Mouse (Mus musculus) mouse trophoblast stem cell (cell line): ENCODE data around the gene Lpin2.

Experiments used
- in situ Hi-C, 2 experiments: fragments of 300-500 bp; cut with MseI, MboI; formaldehyde crosslinking; loops; 2 replicates in 1 of 2; 3 replicates in 1 of 2; pipeline ENCODE4 v1.15.1; 2025

Lpin2 gene

DNA sequence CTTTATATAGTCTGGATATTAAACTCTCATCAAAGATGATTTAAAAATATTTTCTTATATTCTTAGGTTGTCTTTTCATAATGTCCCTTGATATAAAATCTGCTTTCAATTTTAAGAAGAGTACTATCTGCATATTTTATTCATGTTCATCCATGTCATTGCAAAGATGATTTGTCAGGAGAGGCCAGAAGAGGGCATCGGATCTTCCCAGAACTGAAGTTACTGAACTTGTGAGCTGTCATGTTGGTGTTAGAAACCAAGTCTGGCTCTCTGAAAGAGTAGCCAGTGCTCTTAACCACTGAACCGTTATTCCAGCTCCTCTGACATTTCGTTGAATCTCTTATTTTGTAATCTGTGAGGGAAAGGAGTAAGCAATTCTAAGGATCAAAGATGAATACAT, 17.0 kb downstream of the Lpin2 start:
- in situ Hi-C loops = loop anchor here (10.0 kb wide), 2 partner anchors 115 to 135 kb away; no protein-coding TSS in a partner anchor

DNA sequence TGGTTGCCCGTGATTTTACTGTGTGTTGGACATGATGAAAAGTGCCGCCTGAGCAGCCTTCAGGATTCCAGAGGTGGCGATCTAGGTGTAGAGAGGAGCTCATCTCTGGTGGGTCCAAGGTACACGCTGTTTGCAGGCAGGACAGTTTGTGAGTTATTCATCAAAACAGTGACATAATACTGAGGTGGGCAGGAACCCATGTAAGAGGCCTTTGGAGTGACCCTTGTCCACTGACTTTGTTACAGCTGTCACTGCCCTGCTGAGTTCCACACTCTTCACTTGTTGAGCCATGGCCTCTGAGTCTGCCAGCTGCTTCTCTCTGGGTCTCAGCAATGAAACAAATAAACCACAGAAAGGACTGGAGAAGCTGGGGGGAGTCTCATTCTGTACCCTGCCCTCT, 19.8 kb downstream of the Lpin2 start:
- in situ Hi-C loops = no loop called here

DNA sequence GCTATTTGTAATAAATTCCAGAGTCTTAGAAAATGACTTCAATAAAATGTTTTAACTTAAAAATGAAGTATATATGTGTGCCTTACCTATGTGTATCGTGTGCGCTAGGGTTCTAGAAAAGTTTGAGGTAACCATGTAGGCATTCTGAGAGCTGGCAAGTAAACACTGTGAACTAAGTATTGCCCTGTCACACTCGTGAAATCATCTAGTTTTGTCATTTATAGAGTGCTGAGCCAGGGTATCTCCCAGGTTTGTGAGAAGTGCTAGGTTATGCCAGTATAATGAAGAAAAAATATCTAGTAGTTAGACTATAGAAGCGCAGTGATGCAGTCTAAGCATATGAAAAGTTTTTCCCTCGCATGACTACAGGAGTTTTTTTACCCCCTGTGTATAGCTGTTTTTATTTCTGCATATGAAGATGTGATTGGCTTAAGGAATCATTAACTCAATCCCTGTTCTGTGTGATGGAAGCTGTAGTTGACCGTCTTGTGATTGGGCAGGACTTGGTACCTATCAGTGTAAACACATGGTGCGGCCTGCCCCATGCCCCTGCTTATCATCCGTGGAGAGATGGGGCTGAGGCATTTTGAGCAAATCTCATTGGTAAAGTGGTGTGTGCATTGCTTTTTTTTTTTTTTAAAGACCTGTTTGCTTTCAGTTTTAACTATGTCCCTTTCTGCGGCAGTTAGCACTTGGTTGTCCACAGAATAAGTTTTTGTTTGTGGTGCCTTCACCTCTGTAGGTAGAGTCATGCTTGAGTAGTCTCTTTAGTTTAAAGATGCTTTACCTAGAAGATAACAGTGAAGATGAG, 21.8 kb downstream of the Lpin2 start:
- in situ Hi-C loops = no loop called here

DNA sequence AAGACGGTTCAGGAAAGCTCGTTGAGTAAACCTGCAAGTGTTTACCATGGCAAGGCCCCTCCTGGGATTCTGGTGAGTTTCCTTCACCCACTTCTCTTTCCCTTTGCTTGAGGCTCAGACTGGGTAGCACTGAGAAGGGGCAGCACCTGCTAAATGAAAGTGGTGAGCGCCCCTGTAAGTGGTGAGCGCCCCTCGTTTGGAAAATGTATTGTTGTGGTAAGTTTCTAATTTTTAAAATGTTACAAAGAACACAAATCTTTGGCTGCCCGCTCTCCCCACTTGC, 22.4 kb downstream of the Lpin2 start:
- in situ Hi-C loops = no loop called here

DNA sequence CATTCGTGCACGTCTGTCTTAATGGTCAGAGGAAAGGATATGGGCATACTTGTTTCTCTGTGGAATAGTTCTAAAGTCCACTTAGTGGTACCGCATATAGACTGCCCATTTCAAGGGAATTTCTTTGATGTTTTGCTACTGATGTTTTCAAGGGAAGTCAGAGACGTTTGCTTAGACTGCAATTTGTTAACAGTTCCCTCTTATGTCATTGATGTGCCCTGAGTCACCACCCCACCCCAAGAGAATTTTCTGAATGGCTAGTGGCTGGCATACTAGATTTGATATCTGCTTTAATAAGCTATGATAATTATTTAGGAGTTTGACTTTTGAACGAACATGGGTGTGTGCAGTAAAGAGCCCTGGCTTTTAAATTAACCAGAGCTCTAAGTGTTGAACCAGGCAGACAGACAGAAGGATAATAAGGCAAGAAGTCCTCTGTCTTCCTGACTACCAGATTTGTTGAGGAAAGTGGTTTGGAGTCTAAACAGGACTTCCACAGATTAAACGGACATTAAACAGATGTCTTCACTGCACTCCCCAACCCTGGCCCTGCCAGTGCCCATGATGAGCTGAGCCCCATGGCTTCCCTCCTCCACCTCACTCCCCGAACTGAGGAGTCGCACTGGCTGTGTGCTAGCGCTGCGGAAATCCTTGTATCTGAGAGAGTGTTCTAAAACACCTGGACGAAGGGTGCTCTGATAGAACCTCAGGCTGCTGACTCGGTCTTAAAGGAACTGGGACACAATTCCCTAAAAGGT, 24.0 kb downstream of the Lpin2 start:
- in situ Hi-C loops = no loop called here

DNA sequence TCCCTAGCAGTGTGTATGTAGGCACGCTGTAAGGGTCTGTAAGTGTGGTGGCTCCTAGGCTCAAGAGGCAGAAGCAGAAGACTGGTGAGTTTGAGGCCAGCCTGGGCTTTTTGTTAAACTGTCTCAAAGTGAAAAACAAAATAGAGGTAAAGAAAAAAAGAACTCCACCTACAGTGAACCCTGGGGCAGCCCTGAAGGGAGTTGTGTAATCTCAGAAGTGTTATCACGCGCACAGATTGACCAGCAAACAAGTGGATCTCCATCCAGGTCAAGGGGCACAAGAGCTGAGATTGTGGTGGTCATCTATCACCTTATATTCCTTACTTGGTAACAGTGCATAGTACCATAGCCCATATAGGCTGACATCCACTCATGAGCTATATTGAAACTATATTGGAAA, 24.9 kb downstream of the Lpin2 start:
- in situ Hi-C loops = no loop called here

DNA sequence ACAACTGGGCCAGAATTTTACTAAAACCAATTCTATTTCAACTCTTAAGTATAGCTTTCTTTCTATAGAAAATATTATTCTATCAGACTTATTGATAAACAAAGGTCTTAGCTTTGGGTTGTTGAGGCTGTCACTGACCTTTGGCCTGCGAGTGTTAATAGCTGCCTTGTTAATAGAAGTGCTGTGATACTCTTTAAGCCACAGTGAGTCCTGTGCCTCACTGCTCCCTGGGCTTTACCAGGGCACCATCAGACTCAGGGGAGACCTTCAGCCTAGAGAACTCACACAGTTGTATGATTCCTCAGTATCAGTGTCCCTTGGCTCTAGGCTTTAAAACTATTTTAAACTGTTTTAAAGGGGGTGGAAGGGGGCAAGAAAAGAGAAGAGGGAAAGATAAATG, 26.0 kb downstream of the Lpin2 start:
- in situ Hi-C loops = no loop called here

DNA sequence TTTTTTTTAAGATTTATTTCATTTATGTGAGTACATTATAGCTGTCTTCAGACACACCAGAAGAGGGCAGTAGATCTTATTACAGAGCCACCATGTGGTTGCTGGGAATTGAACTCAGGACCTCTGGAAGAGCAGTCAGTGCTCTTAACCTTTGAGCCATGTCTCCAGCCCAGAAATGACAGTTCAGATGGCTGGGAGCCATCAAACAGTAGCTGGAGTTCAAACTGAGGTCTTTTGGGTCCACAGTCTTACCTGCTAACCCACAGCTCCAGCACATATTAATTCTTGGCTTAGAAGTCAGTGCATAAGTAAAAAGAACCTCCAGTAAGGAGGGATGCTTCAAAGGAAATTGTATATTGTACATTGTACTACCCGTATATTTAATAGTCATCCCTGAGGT, 26.6 kb downstream of the Lpin2 start:
- in situ Hi-C loops = no loop called here

DNA sequence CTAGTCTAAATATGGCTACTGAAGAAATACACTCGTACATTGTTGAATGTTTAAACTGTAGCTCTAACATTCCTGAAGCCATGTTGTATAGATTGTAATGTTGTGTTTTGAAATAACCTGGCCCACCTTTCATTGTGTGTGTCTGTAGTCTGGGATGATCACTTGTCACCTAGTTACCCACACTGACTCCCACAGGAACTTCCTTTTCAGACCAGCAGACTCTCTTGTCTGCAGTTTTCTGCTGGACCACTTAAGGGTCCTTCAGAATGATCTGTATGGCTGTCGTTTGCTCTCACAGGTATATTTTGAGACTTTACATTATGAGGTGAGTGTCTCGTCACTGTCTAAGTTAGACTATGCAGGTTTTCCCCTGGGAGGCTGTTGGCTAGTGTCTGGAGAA, 27.6 kb downstream of the Lpin2 start:
- in situ Hi-C loops = no loop called here

DNA sequence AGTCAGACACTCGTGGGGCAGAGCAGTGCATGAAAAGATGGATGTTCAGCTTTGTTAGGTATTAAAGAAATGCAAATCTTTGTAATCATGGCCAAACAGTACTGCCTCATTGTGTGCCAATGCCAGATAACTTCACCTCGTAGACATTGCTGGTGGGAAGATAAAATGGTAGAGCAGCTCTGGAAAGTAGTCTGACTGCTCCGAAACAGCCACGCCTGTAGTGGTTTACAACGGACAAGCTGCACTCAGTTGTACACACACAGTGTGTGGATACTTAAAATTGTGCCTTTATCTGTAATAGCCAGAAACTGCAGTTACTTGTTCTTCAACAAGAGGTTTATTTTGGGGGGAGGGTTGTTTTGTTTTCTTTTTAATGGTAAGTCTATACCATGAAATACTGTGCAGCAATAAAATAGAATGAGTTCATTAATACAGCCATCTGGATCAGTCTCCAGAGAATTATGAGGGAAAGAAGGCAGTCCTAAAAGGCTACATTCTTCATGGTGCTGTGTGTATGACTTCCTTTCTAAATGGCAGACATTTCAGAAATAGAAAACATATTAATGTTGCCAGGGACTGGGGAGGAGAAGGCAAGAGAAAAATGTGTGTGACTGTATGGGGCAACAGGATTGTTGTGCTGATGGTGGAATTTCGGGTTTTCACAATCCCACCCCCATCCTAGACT, 29.7 kb downstream of the Lpin2 start:
- in situ Hi-C loops = no loop called here

DNA sequence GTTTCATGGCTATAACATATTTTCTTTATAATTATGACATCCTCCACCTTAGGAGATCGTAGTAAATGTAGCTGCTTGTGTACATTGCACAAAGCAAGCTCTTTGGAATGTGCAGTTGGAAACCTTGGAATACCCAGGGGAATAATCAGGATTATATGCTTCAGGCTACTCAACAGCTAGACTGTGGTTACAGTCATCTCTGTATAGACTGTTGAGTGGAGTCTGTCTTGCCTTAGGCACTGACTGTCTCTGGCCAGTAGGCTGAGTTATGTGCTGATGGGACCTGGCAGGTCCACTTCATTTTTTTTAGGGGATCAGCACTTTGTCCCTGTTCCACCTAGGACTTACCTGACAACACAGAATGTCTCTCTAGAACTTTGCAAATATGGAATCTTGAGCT, 31.3 kb downstream of the Lpin2 start:
- in situ Hi-C loops = no loop called here

DNA sequence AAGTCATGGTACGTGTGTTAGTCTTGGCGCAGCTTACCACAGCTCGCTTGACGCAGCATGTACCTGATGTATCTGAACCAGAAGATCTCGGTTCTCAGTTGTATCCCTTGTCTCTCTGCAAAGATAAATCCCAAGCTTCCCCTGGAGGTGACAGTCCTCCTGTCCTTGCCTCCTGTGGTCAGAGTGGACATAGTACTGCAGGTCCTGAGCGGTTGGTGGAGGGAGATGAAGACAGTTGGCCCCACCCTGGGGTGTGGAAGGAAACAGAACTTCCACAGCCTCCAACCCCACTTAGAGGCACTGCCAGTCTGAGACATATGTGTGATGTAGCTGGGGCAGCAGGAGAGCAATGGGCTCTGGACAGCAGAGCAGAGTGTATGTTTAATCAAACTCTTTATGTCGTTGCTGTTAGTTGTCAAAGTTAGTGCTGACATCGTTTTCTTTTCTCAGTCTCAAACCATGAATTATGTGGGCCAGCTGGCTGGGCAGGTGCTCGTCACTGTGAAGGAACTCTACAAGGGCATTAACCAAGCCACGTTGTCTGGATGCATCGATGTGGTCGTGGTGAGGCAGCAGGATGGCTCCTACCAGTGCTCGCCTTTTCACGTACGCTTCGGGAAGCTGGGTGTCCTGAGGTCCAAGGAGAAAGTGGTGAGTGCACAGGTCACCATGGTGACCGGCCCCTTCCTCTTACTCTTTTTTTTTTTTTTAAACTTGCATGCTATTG, 32.3 kb downstream of the Lpin2 start:
- in situ Hi-C loops = no loop called here

DNA sequence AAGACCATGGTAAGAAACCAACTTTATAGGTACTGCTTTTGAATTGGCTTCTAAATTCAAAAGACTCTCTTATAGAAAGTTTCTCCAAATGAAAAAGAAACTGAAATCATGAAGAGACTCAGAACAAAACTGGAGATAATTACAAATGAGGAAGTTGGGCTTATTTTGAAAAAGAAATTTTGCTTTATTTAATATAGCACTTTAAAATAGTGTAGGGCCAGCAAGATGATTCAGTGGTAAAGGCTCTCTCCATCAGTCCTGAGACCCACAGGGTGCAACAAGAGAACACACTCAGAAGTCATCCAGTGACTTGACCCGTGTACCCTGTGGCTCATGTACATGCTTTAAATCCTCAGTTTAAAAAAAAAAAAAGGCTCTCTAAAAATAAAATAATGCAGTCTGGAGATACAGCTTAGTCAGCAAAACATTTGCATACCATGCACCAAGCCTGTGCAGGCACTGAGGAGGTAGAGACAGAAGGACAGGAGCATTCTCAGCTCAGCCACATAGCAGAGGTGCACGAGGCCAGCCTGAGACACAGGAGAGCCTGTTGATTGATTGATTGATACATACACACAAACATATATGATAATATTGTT, 33.0 kb downstream of the Lpin2 start:
- in situ Hi-C loops = no loop called here

DNA sequence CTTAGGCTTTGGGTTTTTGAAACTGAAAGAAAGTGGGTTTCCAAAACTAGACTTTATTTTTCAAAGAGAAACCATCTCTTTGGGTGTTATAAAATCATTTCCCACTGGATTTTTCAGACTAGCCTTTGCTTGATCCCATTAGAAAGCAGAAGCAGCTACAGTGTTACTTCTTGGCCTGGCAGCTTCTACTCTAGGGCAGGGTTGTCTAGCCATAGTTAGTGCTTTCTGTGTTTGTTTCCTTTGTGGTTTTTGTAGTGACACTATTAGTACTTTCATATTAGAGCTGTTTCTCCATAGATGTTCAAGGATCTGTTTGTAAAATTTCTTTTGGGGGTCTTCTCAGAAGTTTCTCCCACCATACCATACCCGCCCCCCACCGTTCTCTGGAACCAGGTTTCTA, 33.9 kb downstream of the Lpin2 start:
- in situ Hi-C loops = no loop called here

DNA sequence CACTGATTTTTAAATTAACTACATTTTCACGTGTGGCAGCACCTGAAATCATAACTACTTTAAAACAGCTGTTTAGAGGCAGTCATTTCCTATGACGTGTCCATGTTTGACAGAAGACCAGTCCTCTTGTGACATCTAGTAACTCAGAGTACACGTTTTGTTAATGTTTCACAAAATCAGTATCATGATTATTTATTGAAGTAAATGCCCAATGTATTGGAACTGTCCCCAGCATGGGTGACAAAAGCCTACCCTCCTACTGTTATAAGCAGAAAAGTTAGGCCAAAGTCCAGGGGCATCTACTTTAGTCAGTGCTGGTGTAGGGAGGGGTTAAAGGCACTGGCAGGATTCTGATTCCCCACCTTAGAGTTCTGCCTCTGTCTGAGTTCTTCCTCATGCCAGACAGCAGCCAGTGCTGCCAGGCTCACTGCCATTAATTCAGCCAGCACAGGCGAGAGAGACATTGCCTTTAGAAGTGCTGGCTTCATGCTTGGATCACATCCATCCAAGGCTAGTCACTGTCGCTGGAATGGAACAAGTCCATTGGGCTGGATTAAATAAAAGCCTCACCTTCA, 34.8 kb downstream of the Lpin2 start:
- in situ Hi-C loops = no loop called here

DNA sequence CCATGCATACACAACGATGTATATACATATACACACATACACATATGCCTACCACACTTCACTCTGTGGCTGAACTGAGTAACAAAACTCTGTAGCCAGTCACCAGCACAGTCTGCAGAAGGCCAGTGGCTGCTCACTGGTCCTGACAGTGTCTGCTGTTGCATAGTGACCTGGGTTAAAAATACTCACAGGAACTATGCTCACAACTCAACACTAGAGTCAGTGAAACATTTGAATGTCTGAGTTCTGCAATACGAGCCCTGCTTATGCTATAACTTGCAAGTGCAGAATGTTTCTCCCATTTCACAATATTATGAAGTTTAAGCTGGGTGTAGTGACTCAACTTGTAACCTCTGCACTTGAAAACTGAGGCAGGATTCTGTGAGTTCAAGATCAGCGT, 39.0 kb downstream of the Lpin2 start:
- in situ Hi-C loops = no loop called here

DNA sequence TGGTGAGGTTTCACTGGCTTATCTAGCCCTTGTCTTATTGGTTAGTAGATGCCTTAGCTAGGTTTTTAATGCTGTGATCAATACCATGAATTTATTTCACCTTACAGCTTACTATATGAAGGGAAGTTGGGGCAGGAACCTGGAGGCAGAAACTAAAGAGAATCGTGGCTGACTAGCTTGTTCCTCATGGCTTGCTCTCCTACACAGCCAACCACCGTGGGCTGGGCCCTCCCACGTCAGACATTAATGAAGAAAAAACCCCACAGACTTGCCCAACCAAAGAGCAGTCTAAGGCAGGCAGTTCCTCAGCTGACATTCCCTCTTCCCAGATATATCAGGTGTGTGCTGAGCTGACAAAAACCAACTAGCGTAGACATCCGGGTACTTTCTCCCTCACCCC, 41.3 kb downstream of the Lpin2 start:
- in situ Hi-C loops = no loop called here

DNA sequence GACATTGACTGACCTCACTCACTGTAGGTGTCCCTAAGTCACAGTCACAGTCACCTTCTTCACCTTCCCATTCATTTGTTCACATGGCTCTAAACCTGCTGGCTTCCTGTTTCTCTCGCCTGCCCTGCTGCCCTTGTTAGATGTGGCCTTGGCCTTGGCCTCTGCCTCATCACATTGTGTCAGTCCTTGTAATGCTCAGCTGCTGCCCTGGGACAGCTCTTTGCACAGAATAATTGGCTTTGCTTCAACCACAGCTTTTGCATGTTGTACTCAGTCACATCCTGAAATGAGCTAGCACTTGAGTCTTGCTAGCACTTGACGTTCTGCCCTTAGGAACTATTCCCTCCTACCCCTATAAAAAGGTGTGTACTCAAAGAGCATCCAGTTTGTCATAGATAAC, 42.2 kb downstream of the Lpin2 start:
- in situ Hi-C loops = no loop called here

DNA sequence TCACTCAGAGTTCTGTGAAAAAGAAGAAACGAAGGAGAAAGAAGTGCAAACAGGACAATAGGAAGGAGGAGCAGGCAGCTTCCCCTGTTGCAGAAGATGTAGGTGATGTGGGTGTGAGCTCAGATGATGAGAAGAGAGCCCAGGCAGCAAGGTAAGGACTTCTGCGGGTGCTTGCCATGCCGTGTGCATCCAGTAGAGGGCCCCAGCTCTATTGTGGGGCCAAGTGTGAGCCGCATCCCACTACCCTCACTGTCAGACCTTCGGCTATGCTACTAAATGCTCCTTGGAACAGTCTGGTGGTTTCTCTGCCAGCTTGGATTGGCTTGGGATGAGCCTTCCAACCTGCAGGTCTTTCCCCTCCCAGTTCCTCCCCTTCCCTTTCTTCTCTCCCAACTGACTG, 42.7 kb downstream of the Lpin2 start:
- in situ Hi-C loops = no loop called here

DNA sequence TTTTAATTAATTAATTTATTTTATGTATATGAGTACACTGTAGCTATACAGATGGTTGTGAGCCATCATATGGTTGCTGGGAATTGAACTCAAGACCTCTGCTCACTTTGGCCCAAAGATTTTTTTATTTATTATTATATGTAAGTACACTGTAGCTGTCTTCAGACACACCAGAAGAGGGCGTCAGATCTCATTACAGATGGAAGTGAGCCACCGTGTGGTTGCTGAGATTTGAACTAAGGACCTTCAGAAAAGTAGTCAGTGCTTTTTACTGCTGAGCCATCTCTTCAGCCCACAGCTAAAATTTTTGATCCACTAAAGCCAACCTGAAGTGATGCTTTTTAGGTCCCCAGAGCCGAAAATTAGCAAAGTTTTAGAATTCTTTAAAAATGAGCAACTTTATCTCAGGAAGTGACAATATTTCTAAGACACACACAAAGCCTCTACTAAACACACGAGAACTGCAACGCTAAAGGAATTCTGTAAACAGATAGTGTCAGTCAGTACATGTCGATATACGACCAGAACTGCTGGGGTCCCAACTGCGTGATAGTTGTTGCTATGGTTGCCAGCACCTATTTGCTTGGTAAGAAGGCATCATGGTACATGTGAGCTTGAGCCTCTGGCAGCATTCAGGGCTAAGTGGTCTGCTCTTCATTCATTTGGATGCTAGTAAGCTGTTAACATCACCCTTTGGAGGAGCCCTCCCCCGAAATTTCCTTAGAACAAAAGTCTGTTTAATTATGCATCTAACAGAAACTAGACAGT, 45.0 kb downstream of the Lpin2 start:
- in situ Hi-C loops = no loop called here

DNA sequence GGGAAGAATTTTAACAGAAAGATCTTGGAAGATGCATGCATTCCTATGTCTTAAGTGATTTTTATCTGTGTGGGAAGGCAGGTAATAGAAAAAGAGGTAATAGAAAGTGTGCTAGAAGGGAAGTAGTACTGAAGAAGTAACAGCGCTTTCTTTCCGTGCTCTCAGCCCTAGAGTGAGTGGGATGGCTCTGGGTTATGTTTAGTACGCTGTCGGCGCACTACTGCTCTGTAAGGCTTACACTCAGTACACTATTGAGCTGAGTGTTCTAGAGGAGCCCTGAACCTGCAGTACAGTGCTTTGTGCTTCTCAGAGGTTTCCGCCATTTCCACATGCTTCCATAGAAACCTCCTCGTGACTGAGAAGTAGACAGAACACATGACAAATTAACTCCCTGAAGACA, 46.3 kb downstream of the Lpin2 start:
- in situ Hi-C loops = no loop called here
